Mouse (Mus musculus) urinary bladder, postnatal 14 days (tissue): Measurements from ENCODE around the gene Galr3.
A peak's percentile ranks its signal among the peaks of the same experiment; 100 is the strongest.
"Not testable (repeated sequence)": the region's sequence is repeated elsewhere in the genome, so short reads cannot be mapped to it uniquely, and the experiment has no call there.

ENCODE experiments used
- DNase-seq: peaks from one replicate; pipeline ENCODE4 v3.0.0; 2021; ENCODE audit warnings: low spot score

Galr3 gene

DNA sequence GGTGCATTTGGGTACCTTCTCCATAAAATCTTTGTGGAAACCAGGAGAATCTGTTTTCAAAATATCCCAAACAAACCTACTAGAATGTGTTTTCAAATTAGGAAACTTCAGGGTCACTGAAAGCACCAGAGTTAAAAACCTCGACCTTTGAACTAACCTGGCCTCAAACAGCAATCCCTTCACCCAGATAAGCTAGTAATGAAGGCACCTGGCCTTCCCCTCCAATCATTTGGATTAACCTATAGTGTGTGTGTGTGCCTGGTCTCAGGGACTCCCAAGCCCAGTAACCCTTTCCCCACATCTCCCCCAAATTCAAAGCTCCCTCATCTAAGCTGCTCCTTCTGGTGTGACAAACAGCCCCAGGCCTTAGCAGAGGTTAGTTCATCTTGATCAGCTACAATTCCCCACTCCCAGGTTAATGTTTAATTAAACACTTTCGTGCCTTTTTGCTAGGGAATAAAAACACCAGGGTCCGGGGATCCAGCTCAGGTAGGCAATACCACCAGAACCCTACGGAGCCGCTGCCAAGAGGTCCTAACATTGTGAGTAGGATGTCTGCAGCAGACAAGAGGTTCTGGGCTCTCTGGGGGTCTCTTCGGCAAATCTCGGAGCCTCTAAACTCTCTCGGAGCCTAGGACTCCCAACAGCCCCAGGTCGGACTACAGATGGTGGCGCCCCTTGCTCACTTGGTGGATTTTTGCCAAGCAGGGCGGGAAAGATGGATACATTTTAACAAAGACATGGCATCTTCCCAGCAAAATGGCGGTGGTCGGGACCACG, 15.0 kb upstream of the Galr3 start:
- DNase-seq, result no peak

DNA sequence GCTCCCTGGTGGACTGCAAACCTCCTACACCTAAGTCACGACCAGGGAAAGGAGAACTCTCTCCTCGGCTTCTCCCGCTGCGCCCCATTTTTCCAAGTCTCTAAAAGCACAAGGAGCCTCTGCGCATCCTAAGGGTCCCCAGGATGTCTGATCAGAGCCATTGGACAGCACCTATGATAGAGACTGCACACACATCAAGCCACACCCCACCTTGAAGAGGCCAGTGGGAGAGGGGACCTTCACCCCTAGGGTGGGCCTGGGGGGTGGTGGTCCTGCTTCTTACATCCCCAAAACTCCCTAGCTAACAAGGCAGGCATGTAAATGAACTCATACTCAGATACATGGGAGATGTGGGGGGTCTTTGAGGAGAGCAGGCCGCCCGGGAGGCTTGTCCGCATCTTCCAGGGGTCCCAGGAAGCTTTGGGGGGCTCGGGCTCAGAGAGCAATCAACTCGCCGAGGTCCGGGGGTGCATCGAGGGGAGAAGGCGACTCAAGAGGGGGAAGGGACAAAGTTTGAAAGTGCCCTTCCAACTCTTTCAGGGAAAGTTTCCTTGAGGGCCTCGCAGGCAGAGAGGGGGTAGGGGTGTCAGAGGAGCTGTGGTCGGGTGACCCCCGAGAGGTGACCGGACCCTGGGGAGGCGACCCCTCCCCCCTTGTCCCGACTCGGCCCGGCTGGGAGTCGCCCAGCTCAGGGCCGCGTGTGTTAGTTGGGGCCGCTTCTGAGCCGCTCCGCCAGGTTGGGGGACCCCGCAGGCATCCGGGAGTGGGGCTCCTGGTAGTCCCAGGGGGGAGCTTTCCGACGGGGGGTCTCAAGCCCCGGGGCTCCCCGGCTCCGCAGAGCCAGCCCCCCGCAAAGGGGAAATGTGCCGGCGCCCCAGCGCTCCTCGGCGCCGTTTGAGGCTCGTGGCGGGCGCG, 14.1 kb upstream of the Galr3 start:
- peak; percentile 39 for DNase-seq

DNA sequence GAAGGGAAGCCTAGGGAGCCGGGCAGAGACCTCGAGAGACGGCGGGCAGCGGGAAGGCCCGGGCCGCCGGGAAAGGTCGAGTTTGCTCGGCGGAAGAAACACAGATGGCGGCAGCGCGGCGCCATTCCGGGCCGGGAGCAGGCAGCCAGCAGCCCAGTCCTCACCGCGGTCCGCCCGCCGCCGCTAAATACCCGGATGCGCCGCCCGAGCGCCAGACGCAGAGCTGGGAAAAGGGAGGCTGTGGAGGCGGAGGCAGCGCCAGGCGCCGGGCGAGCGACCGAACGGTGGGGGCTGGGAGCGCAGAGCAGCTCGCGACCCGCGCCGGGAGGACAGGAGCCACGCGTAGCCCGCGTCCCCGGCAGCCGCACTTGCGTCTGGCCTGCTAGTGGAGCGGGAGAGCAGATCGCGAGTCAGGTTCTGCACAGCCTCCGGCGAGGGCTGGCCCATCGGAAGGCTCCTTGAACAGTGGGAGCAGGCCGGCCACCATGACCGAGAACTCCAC, 13.4 kb upstream of the Galr3 start, which contains the start of gene H1f0:
H1f0 (plus strand) TSS at position 214 of the 502 bp plus-strand sequence.
- peak; percentile 96 for DNase-seq

DNA sequence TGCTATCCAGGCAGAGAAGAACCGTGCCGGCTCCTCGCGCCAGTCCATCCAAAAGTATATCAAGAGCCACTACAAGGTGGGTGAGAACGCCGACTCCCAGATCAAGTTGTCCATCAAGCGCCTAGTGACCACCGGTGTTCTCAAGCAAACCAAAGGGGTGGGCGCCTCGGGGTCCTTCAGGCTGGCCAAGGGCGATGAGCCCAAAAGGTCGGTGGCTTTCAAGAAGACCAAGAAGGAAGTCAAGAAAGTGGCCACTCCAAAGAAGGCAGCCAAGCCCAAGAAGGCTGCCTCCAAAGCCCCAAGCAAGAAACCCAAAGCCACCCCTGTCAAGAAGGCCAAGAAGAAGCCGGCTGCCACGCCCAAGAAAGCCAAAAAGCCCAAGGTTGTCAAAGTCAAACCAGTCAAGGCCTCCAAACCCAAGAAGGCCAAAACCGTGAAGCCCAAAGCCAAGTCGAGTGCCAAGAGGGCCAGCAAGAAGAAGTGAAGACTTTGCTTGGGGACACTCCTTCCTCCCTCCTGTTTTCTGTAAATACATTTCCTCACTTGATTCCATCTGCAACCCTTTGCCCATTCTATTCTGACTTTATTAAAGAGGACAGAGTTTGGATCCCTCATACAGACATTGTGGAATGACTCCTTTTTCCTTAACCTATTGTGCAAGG, 12.7 kb upstream of the Galr3 start:
- DNase-seq, result no peak

DNA sequence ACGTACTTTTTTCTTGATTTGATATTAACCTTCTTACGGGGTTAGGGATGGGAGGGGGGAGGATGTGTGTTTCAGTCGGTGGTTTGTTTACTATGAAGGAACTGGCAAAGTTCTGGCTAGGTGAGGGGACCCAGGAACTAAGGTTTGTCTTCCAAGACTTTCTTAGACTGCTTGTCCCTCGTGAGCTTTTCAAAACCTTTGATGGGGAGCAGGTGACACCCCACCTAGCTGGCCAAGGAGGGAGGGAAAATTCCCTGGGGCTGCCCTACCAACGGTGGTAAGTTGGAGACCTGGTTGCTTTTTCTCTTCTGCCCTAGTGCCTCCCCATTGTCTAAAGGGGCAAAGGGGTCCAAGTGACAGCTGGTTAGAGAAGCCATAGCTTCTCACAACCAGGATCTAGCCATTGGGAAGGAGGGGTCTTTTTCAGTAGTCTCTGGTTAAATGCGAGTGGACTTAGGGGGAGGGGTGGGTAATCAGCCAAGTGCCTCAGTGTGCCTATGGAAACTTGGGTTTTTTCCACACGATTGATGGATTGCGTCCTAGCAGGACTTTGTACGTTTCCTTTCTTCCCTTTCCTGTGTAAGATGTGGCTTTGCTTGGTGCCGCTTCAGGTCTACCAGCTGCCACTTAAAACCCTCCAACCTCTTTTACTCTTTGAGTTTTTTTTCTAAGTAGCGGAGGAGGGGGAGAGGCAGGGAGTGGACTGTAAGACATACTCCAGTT, 12.0 kb upstream of the Galr3 start:
- DNase-seq, result no peak

DNA sequence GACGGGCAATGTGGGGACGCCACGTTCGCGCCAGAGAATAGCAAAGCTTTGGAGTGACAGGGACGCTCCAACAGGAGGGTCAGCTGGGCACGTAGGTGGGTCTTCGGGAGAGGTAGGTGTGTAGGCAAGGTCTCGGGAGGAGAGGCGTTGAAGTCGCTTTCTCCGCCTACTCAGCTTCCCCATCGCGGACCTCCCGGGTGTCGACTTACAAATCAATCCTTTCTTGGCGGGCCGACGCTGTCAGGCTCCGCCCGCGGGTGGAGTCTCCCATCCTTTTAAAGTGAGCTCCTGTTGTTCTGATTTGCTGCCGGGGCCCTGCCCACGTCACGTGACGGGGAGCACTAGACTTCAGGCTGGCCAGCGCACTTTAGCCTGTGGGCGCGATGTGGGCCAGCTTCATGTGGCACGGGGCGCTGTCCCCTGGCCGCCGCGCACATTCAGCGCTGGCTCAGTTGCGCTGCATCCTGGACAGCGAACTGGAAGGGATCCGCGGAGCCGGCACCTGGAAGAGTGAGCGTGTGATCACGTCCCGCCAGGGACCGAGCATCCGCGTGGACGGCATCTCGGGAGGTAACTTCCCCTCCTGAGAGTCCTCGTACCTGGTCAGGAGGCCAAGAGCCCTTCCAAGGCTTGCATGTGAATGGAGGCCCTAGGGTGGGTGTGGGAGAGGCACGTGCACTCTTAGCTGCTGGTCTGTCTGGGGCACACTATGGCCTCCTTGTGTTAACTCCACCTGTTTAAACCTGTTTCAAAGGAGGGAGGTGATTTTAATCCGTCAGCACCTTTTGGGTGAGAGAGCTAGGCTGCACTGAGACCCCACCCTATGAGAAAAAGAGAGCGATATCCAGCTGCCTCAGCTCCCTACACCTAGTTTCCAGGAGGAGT, 10.9 kb upstream of the Galr3 start:
- peak; percentile 90 for DNase-seq

DNA sequence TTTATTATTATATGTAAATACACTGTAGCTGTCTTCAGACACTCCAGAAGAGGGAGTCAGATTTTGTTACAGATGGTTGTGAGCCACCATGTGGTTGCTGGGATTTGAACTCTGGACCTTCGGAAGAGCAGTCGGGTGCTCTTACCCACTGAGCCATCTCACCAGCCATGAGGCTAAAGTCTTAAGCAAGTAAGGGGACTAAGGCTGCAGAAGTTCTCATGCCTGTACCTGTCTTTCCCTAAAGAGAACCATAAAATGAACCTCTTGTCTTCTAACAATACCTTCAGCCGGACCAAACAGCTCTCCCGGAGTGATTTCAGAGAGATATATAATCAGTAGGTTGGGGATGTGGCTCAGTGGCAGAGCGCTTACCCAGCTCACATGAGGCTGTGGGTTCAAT, 9.8 kb upstream of the Galr3 start:
- DNase-seq, result not testable (repeated sequence)

DNA sequence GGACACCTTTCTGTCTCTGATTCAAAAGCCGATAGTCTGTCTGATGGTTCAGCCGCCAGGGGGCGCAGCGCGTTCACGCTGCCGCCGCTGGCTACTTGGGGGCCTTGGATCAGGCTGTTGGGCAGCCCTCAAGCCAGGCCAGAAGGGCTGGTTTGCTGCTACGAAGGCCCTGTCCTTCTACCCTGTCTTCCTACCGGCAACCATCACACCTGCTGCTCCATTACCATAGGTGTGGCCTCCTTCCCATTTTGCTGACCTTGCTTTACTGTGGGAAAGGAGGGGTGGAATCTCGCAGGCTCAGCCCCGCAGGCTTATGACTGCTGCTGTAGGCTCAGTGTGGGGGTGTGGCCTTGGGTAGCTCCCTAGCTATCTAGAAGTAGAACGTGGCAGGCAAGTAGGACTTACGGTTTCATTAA, 3.8 kb upstream of the Galr3 start:
- peak; percentile 79 for DNase-seq

DNA sequence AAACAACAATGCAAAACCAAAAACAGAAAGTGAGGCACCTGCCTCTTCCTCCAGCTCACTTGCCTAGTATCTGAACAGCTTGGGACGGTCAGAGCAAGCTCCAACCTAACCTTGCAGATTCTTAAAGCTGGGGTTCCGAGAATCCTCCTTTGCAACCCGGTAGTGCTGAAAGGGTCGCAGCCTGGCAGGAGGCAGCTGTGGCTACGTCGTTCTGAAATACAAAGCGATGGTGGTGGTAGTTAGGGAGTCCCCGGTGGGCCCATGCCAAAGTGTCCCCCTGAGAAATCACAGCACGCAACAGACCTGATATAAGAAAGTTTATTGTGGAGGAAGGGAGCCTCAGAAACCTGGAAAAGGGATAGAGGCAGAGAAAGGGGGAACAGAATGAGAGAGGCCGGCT, 3.4 kb upstream of the Galr3 start:
- DNase-seq, result no peak

DNA sequence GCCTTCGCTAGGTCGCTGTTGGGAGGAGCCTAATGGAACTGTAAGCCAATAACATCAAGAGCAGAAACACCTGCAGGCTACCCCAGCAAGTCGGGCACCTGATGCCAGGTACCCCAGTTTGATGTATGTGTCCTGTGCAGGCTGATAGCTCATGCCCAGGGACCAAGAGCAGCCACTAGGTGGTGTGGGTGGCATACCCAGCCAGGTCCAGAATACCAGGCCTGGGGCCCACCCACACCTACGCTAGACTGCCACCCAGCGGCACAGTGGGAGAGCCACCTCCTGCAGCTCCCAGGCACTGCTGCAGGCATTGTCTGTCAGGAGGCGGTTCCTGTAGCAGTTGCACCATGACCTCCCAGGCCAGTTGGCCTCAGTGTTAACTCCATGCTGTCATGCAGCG, 2.8 kb upstream of the Galr3 start:
- DNase-seq, result peak; percentile 88

DNA sequence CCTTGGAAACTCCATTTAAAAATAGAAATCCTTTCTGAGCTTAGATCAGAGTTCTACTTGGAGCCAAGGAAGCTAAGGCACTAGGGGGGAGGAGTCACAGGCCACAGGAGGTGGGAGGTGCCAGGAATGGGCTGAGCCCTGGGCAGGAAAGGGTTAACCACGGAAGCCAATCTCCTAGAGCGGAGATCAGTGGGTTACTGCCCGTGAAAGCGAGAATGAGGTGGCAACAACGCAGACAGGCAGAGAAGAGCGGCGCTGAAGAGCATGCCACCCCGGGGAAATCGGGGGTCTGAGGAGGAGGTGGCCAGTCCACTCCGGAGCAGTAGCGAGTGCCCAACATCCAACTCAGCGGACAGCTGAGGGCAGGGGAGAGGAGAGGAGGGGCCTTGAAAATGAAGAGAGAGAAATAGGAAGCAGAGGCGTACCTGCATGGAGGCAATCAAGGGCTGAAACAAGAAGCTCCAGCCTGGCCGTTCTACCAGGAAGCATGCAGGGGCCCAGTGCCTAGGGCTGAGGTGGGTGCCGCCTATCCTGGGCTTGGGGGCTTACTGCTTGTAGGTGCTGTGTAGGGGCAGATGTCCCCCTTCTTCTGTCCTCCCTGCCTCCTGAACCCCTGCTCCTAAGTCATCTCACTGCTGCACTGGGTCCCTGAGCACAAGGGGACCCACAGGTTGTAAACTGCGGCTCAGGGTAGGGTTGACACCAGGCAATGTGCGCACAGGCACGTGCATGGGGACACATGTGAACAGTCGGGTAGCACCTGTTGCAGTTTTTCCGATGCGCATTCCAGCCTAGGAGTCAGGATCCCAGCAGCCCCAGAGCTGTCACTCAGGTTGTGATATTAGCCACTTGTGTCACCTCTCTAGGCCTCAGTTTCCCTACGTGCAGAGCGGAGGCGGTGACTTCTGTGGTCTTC, 926 bp upstream of the Galr3 start:
- DNase-seq, result no peak

DNA sequence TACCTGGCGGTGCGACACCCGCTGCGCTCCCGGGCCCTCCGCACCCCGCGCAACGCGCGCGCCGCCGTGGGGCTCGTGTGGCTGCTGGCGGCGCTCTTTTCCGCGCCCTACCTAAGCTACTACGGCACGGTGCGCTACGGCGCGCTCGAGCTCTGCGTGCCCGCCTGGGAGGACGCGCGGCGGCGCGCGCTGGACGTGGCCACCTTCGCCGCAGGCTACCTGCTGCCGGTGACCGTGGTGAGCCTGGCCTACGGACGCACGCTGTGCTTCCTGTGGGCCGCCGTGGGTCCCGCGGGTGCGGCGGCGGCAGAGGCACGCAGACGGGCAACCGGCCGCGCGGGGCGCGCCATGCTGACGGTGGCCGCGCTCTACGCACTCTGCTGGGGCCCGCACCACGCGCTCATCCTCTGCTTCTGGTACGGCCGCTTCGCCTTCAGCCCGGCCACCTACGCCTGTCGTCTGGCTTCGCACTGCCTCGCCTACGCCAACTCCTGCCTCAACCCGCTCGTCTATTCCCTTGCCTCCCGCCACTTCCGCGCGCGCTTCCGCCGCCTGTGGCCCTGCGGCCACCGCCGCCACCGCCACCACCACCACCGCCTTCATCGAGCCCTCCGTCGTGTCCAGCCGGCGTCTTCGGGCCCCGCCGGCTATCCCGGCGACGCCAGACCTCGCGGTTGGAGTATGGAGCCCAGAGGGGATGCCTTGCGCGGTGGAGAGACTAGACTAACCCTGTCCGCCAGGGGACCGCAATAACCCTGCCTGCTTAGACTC, 1.2 kb downstream of the Galr3 start:
- no peak for DNase-seq

DNA sequence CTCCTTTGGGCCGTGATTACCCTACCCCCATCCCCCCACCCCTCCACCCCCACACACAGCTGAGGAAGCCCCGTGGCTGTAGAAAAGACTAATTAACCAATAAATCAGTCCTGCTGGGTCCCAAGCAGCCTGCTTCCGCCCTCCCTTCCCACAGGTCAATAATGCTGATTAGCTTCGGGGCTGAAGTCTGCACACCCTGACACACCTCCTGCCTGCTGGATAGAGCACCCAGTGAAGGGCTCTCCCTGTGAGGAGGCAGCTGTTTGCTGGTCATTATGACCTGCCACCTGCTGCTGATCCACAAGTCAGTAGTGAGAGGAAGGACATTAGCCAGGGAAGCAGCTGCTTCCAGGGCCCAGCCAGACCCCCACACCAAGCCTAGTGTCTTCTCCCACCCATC, 3.2 kb downstream of the Galr3 start:
- DNase-seq, result no peak

DNA sequence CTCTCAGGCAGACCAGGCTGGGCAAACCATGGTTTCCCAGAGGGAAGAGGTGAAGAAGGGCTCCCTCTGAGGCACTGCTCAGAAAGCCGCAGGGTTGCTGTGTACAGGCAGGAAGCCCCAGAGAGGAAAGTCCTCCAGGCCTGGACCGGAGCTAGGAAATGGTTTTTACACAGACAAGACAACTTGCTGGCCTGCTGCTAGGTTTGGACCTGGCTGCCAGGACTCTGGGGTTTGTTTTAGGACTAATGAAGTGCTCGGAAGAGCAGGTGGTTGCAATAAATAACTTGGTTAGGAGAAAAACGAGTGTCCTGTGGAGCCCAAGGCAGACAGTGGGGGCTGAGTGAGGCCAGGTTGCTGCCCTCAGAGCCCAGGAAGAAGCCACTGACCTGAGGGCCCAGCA, 6.5 kb downstream of the Galr3 start:
- no peak for DNase-seq

DNA sequence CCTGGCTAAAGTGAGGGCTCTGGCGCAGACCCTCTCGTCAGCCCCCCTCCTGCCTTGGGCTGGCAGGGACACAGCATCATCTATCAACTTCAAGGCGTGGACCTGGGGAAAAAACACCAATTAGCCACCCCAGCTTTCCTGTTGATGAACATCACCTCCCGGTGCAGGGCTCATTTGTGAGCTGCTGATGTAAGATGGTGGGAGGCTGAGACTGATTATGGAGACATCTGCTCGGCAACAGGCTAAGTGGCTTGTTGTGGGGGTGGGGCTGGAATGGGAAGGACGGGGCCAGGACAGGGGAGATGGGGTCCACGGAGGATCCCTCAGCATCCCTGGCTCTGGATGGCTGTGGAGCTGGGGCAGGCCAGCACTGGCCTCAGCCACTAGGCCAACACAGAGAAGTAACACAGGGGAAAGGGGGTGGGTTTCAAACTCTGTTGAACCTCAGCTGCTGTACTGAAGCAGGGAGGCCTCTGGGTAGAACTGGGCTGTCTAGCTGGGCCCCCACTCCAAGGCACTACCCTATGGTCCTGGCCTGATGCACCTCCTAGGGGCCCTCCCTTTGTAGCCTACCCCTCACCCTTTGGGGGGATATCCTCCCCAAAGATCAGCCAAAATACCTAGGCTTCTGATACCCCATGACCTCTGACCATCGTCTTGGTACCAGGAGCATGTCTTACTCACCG, 8.6 kb downstream of the Galr3 start:
- DNase-seq, result no peak

DNA sequence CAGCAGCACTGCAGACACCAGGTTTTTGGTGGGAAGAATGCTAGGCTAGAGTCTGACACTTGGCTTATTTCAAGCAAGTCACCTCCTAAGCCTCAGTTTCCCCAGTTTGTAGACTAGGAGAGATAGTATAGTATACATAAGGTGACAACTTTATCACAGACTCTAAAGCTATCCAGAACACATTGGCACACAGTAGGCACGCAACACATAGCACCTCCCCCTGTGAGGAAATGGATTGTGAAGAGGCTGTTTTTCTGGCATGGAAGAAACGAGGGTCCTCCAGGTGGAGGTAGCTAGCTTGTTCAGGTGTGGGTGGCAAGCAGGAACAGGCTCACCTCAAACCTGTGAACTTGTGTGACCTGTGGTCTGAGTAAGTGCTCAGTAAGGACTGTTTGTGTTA, 9.3 kb downstream of the Galr3 start:
- DNase-seq, result no peak

DNA sequence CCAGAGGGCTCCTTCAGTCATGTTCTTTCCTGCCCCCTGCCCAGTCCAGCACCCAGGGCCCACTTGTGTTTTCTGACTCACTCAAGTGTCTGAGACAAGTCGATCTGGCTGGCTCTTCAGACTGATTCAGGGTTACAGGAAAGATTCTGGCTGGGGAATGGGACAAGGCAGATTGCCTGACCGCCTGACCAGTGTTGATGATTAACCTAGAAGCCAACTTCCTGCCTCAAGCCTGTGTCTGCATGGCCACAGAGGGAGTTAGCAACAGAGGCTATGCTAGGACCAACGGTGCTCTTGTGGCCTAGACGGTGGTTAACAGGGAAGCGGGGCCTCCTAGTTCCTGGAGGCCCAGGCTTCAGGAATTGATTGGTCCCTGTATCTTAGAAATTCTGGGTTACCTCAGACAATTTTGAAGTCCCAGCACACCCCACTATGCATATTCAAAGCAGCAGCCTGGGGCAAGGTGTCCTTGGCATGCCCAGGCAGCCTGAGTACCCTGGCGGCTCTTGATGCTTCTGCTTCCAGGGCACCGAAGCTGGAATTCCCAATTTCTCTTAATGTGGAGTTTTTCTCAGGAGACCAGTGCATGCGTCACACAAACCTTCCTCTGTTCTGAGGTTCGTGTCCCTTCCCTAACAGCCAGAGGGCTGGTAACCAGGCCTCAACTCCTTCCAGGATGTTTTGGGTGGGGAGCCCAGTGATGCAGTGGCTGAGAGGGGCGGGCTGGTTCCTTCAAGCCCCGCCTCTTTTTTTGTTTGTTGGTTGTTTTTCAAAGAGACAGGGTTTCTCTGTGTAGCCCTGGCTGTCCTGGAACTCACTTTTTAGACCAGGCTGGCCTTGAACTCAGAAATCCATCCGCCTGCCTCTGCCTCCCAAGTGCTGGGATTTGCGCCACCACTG, 10.0 kb downstream of the Galr3 start:
- DNase-seq, result peak; percentile 42
